Mouse (Mus musculus): ENCODE measurements around the gene Pidd1.

Pidd1 gene

DNA sequence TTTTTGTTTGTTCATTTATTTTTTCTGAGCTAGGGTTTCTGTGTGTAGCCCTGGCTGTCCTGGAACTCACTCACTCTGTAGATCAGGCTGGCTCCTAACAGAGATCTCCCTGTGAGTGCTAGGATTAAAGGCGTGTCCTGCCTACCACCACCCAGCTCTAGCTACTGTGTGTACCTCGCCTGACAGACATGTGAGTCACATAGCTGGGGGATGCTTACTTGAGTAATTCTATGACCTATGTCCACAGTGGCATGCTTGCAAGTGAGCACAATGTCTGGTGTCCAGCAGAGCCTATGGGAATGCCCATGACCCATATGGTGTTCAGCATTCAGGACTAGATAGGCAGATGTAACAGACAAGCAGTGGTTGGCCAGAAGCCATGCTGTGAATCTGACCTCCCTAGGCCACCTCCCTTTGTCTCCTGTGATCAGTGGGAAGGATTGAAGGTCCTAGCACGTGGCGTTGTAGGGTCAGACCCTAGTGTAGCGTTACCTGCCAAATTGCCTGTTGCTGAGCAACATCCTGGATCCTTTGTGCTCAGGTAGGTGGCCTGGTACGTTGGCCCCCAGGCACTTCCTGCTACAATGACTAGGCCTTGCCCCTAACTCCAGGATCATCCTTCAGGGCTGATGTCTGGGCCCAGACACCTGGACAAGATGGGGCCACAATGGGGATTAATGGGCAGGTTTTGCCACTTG, 27.5 kb downstream of the Pidd1 start:
- DNase-seq (ENCODE audit: low read depth, low spot score) = peak; percentile 56

DNA sequence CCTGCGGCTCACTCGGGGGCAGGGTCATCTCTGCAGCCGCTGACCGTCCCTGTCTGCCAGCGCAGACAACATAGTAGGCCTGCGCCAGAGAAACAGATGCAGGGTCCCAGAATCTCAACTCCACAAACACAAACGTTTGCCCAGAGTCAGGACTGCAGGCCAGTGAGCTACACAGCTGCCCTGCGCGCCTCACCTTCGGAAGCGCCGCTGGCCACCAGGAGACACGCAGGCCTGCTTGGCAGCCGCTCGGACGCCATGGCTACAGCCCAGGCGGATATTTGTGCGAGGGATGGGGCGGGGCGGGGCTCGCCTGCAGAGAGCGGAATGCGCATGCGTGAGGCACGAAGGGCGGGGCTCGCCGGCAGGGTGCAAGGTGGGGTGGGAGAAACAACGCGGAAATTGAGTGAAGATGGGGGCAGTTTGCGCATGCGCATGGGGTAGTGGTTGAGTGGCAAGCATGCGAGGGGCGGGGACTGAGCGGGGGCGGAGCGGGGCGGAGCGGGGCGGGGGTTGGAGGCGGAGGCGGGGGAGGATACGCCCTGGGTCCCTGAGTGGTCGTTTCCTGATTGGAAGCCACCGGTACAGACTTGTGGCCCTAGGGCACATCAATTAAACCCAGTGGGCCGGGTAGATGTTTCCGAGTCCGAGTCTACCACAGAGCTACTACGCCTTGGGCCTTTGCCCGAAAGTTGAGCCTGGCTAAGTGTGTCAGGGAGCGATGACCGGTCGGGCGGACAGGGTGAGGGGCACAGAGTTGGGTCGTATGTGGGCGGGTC, 29.8 kb downstream of the Pidd1 start, which contains the start of gene Gatd1:
Gatd1 (minus strand) TSS at position 328 of the 776 bp plus-strand sequence.
- peak; percentile 100 for DNase-seq (ENCODE audit: low read depth, low spot score)

DNA sequence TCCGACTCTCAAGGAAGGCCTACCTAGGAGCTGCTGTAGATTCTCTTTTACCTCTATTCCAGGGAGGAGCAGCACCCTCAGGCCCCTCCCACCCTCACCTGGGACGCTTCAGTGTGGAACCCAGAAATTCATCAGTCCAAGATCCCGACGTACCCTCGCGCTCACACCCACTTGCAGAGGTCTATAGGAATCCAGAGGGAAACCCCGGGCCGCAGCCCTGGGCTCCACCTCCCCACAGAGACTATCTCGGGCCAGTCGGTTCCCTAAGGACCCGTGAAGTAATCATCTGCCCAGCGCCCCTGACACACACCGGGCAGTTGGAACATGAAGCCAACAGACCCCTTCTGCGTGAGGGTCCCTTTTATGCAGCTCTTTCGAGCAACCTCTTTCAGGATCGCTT, 30.5 kb downstream of the Pidd1 start:
- no peak for DNase-seq (ENCODE audit: low read depth, low spot score)

GRCm38 (mm10) chr7:141411667-141412066, 32.2 kb downstream of the Pidd1 start:
- DNase-seq (ENCODE audit: low read depth, low spot score) = no peak

DNA sequence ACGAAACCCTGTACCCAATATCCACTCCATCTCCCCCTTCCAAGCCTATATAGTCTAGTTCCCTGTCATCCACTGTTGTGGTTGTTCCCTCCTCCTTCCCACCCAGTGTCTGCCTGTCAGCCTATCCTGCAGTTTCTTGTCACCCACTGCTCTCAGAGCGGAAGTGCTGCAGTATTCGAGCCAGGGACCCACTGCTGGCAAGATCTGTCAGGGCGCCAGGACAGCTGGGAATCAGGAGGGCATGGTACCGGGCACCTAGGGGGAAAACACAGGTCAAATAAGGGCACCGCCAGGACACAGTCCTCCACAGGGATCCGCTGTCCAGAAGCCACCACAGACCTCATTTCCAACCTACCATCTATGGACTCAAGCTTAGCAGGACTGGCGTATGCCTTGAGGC, 33.2 kb downstream of the Pidd1 start:
- DNase-seq (ENCODE audit: low read depth, low spot score) = no peak

GRCm38 (mm10) chr7:141408833-141409232, 35.0 kb downstream of the Pidd1 start:
- peak; percentile 85 for DNase-seq (ENCODE audit: low read depth, low spot score)

DNA sequence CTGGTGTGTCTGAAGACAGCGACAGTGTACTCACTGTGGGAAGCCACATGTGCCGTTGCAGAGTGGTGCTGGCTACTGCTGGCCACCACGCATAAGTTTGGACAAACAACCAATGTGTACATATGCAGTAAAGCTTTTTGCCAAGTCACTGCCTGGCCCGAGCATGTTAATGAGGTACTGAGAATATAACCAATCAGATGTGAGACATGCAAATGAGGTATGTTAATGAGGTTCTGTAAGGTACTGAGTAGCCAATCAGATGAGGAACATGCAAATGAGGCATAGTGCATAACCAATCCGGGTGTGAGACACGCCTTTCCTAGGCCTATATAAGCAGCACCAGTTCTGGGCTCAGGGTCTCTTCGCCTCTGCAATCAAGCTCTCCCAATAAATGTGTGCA, 36.2 kb downstream of the Pidd1 start:
- peak; percentile 43 for DNase-seq (ENCODE audit: low read depth, low spot score)

DNA sequence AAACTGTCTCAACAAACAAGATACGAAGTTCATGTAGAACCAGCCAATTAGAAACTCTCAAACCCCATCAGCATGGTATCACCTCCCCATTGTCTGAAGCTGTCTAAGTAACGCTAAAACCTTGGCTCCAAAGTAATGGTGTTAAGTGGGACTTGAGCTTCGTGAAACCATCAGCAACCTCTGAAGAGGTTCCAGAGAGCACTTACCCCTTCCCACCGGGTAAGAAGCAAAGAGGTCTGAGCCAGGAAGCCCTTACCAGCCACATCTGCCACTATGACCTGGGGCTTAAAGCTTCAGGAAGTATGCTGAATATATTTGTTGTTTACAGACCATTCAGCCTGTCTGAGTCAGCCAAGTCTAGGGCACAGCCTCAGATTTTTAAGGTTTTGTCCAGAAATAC, 38.4 kb downstream of the Pidd1 start:
- DNase-seq (ENCODE audit: low read depth, low spot score) = no peak

GRCm38 (mm10) chr7:141403305-141403704, 40.5 kb downstream of the Pidd1 start:
- peak; percentile 66 for DNase-seq (ENCODE audit: low read depth, low spot score)

DNA sequence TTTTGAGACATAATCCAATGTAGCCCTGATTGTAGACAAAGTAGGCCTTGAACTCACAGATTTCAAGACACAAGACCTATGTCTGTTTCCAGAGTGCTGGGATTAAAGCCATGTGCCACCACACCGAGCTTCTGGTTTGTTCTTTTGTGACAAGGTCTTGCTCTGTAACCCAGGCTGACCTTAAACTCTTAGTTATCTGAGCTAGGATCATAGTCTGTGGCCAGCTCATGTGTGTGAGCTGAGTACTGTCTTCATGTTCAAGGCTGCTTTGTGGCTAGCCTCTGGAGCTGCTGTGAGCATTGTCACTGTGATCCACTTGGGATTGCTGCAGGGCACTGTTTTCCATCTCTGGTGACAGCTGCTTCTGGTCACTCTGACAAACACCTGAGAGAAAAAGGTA, 48.5 kb downstream of the Pidd1 start:
- DNase-seq (ENCODE audit: low read depth, low spot score) = no peak

GRCm38 (mm10) chr7:141394771-141395170, 49.1 kb downstream of the Pidd1 start:
- peak; percentile 87 for DNase-seq (ENCODE audit: low read depth, low spot score)

- DNase-seq (ENCODE audit: low read depth, low spot score) = no peak
Observed at GRCm38 (mm10) chr7:141394158-141394557, 49.7 kb downstream of the Pidd1 start.

- no peak for DNase-seq (ENCODE audit: low read depth, low spot score)
Observed at GRCm38 (mm10) chr7:141392552-141393222, 51.1 kb downstream of the Pidd1 start.

DNA sequence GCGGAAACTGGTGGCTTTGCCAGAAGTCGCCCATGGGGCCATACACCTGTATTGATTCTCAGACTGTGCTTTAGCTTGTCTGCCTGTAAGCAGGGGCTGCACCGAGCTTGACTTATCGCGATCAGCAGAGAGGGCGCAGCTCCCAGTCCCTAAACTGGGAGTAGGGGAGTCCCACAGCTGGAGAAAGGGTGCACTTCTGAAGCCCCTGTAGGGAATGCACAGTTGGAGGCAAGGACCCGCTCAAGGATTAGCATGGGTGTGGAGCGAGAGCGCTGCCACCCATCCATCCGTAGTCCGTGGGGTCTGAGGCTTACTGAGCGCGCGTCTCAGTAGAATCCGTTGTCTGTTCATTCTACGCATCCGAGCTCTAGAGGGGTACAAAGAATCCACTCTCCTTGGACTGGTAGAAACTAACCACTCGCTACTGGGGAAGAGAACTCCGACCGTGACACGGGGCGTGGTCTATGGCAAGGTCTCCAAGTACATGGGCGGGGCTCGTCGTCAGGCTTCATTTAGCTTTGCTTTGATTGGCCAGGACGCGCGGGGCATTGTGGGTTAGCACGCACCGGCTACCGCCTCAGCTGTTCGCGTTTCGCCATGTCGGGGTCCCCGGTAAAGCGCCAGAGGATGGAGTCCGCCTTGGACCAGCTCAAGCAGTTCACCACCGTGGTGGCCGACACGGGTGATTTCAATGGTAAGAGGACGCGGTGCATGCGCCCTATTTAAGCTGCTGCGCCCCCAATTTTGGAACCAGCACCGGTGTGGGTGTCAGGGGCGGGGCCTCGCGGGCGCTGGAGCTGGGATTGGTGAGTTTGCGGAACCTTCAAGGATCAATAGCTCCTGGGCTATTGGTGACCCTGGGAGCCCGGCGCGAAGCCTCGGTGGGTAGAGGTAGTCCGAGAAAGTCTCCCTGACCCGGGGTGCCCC, 51.9 kb downstream of the Pidd1 start, which contains the start of gene Taldo1:
Taldo1 (plus strand) TSS at position 575 of the 927 bp plus-strand sequence.
- peak; percentile 98 for DNase-seq (ENCODE audit: low read depth, low spot score)

DNA sequence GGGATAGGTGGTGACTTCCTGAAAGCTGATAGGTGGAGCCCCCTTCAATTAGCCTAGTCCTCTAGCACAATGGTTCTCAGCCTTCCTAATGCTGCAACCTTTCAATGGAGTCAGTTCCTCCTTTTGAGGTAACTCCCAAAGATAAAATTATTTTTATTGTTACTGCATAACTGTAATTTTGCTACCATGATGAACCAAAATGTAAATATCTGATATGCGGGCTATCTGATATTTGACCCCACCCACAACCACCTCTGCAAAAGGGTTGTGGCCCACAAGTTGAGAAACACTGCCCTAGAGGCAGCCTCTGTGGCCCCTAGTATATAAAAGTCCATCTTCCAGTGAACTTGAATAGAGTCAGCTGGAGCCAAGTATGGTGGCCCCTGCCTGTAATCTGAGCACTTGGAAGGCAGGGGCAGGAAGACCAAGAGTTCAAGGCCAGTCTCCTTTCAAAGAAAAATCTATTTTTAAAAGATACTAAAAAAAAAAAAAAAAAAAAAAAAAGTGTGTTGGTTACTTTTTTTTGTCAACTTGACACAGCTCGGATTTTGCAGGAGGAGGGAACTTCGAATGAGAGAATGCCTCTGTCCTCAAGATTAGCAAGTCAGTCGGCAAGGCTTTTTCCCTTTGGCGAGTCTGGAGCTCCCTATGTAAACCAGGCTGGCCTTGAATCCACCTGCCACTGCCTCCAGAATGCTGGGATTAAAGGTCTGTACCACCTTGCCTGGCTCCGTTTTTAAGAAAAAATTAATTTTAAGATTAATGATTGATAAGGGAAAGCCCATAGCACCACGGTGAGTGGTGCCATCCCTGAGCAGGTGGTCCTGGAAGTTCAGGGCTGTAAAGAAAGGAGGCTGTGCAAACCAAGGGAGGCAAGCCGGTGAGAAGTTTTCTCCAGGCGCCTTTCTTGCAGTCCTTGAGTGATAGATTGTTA, 53.2 kb downstream of the Pidd1 start:
- DNase-seq (ENCODE audit: low read depth, low spot score) = no peak

- no peak for DNase-seq (ENCODE audit: low read depth, low spot score)
Observed at GRCm38 (mm10) chr7:141388487-141389109, 55.2 kb downstream of the Pidd1 start.

All from ES-CJ7 (cell line).